ENCODE assay signal across 1 mouse cellular context in the genomic region with DNA sequence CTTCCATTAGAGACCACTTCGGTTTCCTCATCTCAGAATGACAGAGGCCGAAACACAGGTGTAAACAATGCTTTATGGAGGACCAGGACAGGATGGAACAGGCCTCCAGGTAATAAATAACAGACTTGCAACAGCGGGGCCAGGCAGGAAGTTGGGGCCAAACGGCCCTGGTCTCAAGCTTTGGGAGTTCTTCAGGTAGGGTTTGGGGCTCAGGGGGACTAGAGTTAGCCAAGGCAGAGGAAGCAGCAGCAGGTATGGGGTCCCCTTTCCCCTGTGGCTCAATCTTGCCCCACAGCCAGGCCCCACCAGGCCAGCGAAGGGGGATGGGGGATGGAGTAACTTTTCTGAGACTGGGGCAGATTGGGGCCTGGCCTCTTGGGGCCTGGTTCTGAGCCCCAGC.
TF ChIP-seq lines count a peak whose summit lies in the region.

No protein-coding gene starts in this region.

TF ChIP-seq in CH12.LX, 34 proteins besides CTCF, POLR2A, EP300 and RAD21:
- TF ChIP-seq JUN (IDR thresholded peaks at IDR 0.05; ENCODE audit: insufficient read depth, low read depth, low read length) (no peak), ELF1 (IDR thresholded peaks at IDR 0.05; ENCODE audit: low read depth, low read length) (no peak), HCFC1 (IDR thresholded peaks at IDR 0.05; ENCODE audit: low read depth, low read length) (no peak), MEF2A (IDR thresholded peaks at IDR 0.05; ENCODE audit: borderline replicate concordance, low read depth, low read length) (no peak)
TF ChIP-seq in CH12.LX: peak in this region for 0.
